Mouse (Mus musculus) liver, embryonic 14.5 days (tissue): ENCODE data around the gene Gm49387.

Experiments
- CTCF ChIP-seq: IDR thresholded peaks from 2 replicates; pipeline ENCODE4 v1.5.1; 2016; ENCODE audit warnings: antibody characterized with exemption, low read depth, control low read depth
- EP300 ChIP-seq: IDR thresholded peaks from 2 replicates; pipeline ENCODE4 v1.6.1; 2016; ENCODE audit warnings: antibody characterized with exemption, low read depth

GRCm38 (mm10) chr14:31622748-31623147 is 17.9 kb downstream of the Gm49387 start:
- no peak for TF ChIP-seq CTCF
- no peak for TF ChIP-seq EP300
